Mouse (Mus musculus) gonadal fat pad, adult 2 months (tissue): ENCODE measurements around the gene Gnpat. TPM values are rescaled to one million over a fixed set of nuclear protein-coding genes. Genes with fewer than 3 reads are reported as not detected.

ENCODE experiments used
- DNase-seq: peaks from one replicate; pipeline ENCODE4 v3.0.0-alpha.2; 2012; ENCODE audit warnings: low read depth
- polyA plus RNA-seq: library from polyadenylated mRNA; depleted of rRNA; stranded (reverse); fragments of >200 nt; gene quantifications from 2 replicates; pipeline ENCODE4 v1.2.3, GENCODE M21; 2012

Gene Gnpat
- polyA plus RNA-seq, 1 experiment, result 129 TPM

GRCm38 (mm10) chr8:124903198-124903597, 40.4 kb downstream of the Gnpat start:
- DNase-seq, result no peak

- no peak for DNase-seq
Measured at GRCm38 (mm10) chr8:124905482-124905881, 42.6 kb downstream of the Gnpat start.

DNA sequence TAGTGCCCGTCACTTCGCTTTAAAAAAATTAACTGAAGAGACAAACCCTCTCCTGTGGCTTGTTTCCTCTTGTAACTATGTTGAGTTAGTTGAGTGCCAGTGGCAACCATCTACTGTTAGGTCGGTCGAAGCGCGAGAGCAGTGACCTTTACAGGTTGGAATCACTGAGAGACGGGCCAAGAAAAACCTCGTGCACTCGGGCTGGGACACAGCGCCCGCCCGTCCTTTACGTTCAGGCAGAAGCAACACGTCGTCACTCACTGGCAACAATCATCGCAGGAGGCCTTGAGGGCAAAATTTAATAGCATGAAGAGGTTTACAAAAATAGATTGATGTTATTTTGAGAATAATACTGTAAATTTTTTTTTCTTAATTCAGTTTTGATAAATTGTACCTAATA, 47.1 kb downstream of the Gnpat start:
- no peak for DNase-seq

DNA sequence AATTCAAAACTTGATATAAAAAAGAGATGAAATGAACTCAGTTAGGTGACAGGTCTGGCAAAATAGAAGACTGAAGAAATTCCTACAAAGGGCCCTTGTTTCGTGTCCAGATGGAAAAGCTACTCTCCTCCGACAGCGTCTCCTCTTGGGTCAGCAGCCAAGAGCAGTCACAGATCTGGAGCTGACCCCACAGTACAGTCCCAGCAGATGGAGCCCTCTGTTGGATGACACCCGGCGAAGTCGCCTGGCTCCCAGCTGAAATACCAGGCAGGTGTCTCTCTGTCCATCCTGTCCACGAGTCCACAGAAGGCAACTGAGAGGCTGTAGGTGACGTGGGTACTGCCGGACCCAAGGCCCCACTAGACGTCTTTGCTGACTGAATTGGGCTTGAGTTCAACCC, 47.5 kb downstream of the Gnpat start:
- DNase-seq, result no peak

GRCm38 (mm10) chr8:124911938-124912872, 49.4 kb downstream of the Gnpat start:
- DNase-seq, result no peak

GRCm38 (mm10) chr8:124914061-124914460, 51.2 kb downstream of the Gnpat start:
- DNase-seq, result no peak

GRCm38 (mm10) chr8:124917741-124918484, 55.1 kb downstream of the Gnpat start:
- DNase-seq, result no peak

- DNase-seq, result no peak
Measured at GRCm38 (mm10) chr8:124921369-124922279, 58.8 kb downstream of the Gnpat start.

- no peak for DNase-seq
Measured at GRCm38 (mm10) chr8:124922490-124923089, 59.8 kb downstream of the Gnpat start.

DNA sequence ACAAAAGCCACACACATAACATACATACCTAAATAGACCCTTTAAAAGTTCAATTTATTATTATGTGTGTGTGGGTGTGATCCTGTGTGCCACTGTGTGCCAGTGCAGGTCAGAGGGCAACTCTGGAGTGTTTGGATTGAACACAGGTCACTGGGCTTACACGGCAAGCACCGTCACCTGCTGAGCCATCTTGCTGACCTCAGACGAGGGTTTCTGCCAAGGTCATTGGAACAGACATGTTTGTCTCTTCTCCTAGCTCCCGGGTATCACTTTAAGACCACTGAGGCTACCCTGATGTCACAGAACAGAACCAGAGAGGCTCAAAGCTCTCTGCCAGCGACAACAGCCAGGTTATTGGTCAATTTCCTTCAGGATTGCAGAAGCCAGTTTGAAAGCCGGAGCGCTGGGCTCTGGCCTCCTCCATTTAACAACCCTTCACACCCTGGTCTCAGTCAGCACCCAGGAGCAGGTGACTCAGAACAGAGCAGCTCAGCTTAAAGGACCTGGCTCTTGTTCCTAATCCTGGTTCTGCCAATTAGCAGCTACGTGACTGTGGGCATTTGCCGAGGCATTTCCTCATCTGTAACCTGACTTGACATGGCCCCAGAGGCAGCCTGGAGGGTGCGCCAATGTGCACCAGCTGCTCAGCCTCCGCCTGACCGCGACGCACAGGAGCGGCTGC, 61.3 kb downstream of the Gnpat start:
- DNase-seq, result no peak

GRCm38 (mm10) chr8:124925544-124926266, 62.9 kb downstream of the Gnpat start:
- no peak for DNase-seq

- DNase-seq, result peak; percentile 90
Measured at GRCm38 (mm10) chr8:124926351-124926771, 63.5 kb downstream of the Gnpat start.

DNA sequence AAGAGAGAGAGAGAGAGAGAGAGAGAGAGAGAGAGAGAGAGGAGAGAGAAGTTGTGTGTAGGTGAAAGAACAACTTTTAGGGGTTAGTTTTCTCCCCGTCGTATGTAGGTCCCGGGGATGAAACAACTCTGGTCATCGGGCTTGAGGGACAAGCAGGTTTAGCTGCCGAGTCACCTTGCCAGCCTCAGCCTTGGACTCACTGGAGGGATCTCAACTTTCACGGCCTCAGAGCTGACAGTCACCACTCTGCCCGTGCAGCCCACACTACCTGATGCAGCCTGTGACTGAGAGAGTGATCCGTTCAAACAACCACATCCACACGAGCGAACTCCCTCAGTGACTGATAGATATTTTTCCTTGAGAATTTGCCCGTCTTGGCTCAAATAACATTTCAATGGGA, 66.2 kb downstream of the Gnpat start:
- no peak for DNase-seq

DNA sequence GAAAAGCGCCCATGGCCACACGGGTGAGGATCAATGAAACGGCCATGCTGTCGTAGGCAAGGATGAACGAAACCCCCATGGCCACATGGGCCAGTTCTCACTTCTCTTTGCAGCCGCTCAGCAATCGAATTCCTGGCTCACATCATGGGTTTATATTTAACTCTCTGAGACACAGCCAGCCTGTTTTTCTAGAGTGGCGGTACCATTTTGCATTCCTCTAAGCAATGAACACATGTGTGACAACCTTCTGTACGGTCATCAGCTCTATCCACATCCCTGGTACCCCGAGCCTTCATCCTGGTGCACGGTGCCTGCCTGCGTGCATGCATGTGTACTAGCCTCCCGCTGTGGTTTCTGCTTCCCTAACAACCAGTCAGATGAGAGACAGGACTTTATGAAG, 67.3 kb downstream of the Gnpat start:
- no peak for DNase-seq

- DNase-seq, result no peak
Measured at GRCm38 (mm10) chr8:124930649-124931048, 67.8 kb downstream of the Gnpat start.

DNA sequence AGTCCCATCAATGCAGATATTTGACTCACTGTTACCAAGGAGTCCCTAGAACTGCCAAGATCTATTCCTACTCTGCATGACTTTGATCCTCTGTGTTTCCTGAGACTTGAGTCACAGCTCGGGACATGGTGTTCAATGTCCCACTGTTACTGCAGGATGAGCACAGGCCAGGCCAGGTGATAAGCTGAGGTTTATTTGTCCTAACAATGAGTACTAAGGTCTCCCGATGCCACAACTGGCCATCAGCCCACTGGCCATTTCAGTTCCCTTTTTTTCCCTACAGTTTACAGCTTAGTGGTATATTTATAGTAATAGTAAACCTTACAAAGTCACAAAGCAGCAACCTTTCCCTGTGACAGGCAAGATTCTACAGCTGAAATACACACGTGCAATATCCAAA, 69.6 kb downstream of the Gnpat start:
- no peak for DNase-seq

GRCm38 (mm10) chr8:124935116-124935515, 72.3 kb downstream of the Gnpat start:
- DNase-seq, result no peak

DNA sequence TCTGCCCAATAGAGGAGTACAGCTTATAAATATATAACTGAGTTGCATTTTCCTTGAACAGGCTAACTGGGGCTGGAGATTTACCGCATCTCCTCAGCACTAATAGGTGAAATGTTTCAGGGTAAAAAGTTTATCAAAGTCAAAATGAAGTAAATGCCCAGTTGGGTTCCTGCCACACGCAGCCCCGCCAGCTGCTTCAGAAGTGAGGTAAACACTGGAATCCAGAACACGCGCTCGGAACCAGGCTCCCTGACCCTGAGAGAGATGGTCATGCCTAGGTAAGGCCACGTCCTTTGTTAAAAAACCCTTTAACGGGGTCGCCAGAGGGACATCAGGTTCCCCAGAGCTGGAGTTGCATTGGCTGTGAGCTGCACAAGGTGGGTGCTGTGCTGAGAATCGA, 73.9 kb downstream of the Gnpat start:
- DNase-seq, result no peak

DNA sequence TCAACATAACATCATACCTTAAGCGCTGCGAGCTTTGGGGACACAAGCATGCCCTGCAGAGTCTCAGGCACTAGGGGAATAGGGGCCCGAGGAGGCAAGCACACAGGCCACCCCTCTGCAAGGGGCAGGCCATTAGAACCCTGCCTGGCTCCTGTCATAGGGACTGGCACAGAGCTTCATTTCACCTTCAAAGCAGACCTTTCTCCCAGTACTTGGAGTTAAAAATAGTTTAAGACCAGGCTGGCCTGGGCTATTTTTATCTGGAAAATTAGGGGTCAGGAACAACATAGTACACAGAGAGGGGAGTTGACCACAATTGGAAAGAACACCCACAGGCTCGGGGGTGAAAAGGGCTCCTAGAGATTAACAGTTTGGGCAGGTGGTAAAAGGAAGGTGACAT, 74.5 kb downstream of the Gnpat start:
- no peak for DNase-seq
